Mouse (Mus musculus) spleen, adult 2 months (tissue): Measurements from ENCODE around the gene Akap2. TPM values are rescaled to one million over a fixed set of nuclear protein-coding genes. Genes with fewer than 3 reads are reported as not detected.

Experiments
- DNase-seq, 2 experiments: peaks; one replicate each; pipeline versions ENCODE4 v3.0.0 to v3.0.0-alpha.2; 2012 to 2021; ENCODE audit warnings: low spot score in 2 of 2, low read depth in 1 of 2
- H3K27ac ChIP-seq: fragments of 200-500 bp; 2 replicates; pipeline ENCODE4 v1.5.1; 2012; ENCODE audit warnings: low read length, inconsistent platforms; ENCODE audit not compliant: insufficient read depth
- H3K27me3 ChIP-seq: fragments of 200-500 bp; 2 replicates; pipeline ENCODE4 v1.6.1; 2012; ENCODE audit warnings: mild to moderate bottlenecking, moderate library complexity, low read length, inconsistent platforms; ENCODE audit not compliant: control insufficient read depth, insufficient read depth
- H3K36me3 ChIP-seq: fragments of 200-500 bp; 2 replicates; pipeline ENCODE4 v1.6.1; 2012; ENCODE audit warnings: mild to moderate bottlenecking, low read length, inconsistent platforms; ENCODE audit not compliant: control insufficient read depth, insufficient read depth
- H3K4me1 ChIP-seq: fragments of 200-500 bp; 2 replicates; pipeline ENCODE4 v1.6.1; 2011; ENCODE audit warnings: inconsistent platforms; ENCODE audit not compliant: control insufficient read depth, insufficient read depth, insufficient read length
- H3K4me3 ChIP-seq: fragments of 200-500 bp; 2 replicates; pipeline ENCODE4 v1.5.1; 2011; ENCODE audit warnings: mild to moderate bottlenecking, inconsistent platforms; ENCODE audit not compliant: insufficient read depth, insufficient read length; ENCODE audit errors: extremely low read depth
- CTCF ChIP-seq: fragments of 200-500 bp; IDR thresholded peaks from 2 replicates; pipeline ENCODE4 v1.5.1; 2011; ENCODE audit warnings: mild to moderate bottlenecking, inconsistent platforms; ENCODE audit not compliant: insufficient read depth, insufficient read length, insufficient replicate concordance; ENCODE audit errors: extremely low read depth
- POLR2A ChIP-seq: fragments of 200-500 bp; IDR thresholded peaks from 2 replicates; pipeline ENCODE4 v1.6.1; 2011; ENCODE audit warnings: low read depth, low read length, inconsistent platforms
- WGBS: fragments of 180-500 bp; shearing (Covaris S2); methylation state at CpG from one replicate; pipeline ENCODE4 v1.1.7; 2018; 5-methylcytosine and 5-hydroxymethylcytosine counted together
- polyA plus RNA-seq: library from polyadenylated mRNA; depleted of rRNA; stranded (reverse); fragments of >200 nt; gene quantifications from 2 replicates; pipeline ENCODE4 v1.2.3, GENCODE M21; 2012

Gene Akap2
- polyA plus RNA-seq, 1 experiment = 23.6 TPM

- no peak overlapping the region for H3K4me3 ChIP-seq
- no peaks in the 10 kb centered on the region for H3K27me3 ChIP-seq
- H3K27ac ChIP-seq = no peak overlapping the region
- 90% methylated on average over 7 of the region's 7 CpGs for WGBS
- TF ChIP-seq POLR2A (no peak), CTCF (no peak)
- H3K4me1 ChIP-seq = no peaks in the 10 kb centered on the region; the same call in 1 of the 2 replicates
- DNase-seq = no peak
- H3K36me3 ChIP-seq = no peaks in the 10 kb centered on the region
These were observed 83.8 kb downstream of the Akap2 start for GRCm38 (mm10) chr4:57801239-57801638.

DNA sequence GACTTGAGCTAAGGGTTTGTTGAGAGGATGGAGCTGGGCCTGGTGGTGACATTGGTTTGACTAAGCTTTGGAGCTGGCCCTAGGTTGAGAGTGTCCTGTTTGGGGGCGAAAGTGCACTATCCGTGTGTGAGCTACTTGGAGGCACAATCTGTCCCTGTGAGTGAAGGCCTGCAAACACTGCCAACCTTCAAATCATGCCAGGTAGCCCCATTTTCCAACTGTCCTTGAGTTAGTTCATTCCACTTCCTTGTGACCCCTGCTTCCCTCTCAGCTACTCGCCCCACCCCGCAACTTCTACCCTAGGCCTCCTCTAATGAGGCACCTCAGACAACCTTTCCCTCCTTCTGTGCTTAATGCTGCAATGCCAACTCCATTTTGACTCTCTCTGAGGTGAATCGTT is 84.5 kb downstream of the Akap2 start:
- H3K4me3 ChIP-seq = no peak overlapping the region
- no peak for DNase-seq
- TF ChIP-seq CTCF = no peak
- TF ChIP-seq POLR2A = no peak

GRCm38 (mm10) chr4:57802411-57802810 is 85.0 kb downstream of the Akap2 start:
- H3K27me3 ChIP-seq = no peaks in the 10 kb centered on the region
- TF ChIP-seq CTCF = no peak
- no peak for TF ChIP-seq POLR2A
- no peak overlapping the region for H3K4me3 ChIP-seq
- no peaks in the 10 kb centered on the region for H3K36me3 ChIP-seq
- H3K27ac ChIP-seq = no peak overlapping the region
- H3K4me1 ChIP-seq = no peaks in the 10 kb centered on the region; the same call in 1 of the 2 replicates
- 91% methylated on average over 3 of the region's 3 CpGs for WGBS
- no peak for DNase-seq

More for the DNA sequence above, 84.5 kb downstream of the Akap2 start:
- H3K27me3 ChIP-seq = no peaks in the 10 kb centered on the region
- no peaks in the 10 kb centered on the region; the same call in 1 of the 2 replicates for H3K4me1 ChIP-seq
- H3K27ac ChIP-seq = no peak overlapping the region
- WGBS = 93% methylated on average over 5 of the region's 5 CpGs
- H3K36me3 ChIP-seq = no peaks in the 10 kb centered on the region

GRCm38 (mm10) chr4:57804902-57805301 is 87.4 kb downstream of the Akap2 start:
- WGBS = 93% methylated on average over 6 of the region's 6 CpGs
- no peaks in the 10 kb centered on the region for H3K4me1 ChIP-seq
- H3K4me3 ChIP-seq = no peak overlapping the region
- DNase-seq = no peak
- no peaks in the 10 kb centered on the region for H3K27me3 ChIP-seq
- no peak overlapping the region for H3K27ac ChIP-seq
- no peak for TF ChIP-seq CTCF
- no peak for TF ChIP-seq POLR2A
- no peaks in the 10 kb centered on the region for H3K36me3 ChIP-seq

- Histone ChIP-seq H3K27me3 (no peaks in the 10 kb centered on the region), H3K36me3 (no peaks in the 10 kb centered on the region), H3K4me1 (peaks cover 17% of the 10 kb centered on the region; the same call in 1 of the 2 replicates), H3K4me3 (no peak overlapping the region), H3K27ac (no peak overlapping the region)
- DNase-seq = no peak
- 80% methylated on average over 4 of the region's 4 CpGs for WGBS
- no peak for TF ChIP-seq POLR2A
These were observed 92.0 kb downstream of the Akap2 start for GRCm38 (mm10) chr4:57809449-57809848.

GRCm38 (mm10) chr4:57812075-57812474 is 94.6 kb downstream of the Akap2 start:
- Histone ChIP-seq H3K4me3 (no peak overlapping the region), H3K4me1 (peaks cover 17% of the 10 kb centered on the region; the same call in 1 of the 2 replicates), H3K36me3 (no peaks in the 10 kb centered on the region), H3K27me3 (no peaks in the 10 kb centered on the region), H3K27ac (no peak overlapping the region)
- WGBS = 47% methylated on average over 1 of the region's 1 CpGs
- TF ChIP-seq CTCF = no peak
- TF ChIP-seq POLR2A = no peak
- DNase-seq = no peak

DNA sequence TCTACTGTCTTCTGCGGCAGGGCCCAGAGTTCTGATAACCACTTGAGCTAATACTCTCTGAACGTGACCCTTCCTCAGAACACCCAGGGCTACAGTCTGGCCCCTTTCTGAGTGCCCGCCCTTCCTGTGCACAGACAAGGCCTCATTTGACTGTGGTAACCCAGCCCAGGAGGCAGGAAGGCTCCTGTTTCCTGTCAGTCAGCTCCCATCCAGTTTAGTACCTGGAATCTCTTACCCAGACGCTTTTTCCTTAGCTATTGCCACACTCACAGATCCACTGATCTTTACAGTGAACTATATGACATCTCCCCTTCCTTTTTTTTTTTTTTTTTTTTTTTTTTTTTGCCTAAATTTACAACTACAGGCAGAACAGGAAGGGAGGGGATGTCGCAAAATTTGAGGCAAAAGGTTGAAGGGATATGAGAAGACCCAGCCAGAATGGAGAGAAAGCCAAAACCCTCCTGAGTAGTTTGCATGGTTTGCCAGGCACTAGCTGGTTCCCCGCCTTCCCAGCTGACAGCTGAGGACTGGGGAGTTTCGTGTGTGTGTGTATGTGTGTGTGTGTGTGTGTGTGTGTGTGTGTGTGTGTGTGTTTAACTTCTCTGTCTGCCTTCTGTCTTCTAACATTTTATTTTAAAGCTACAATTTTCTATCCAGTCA is 95.6 kb downstream of the Akap2 start:
- 10% methylated on average over 7 of the region's 7 CpGs for WGBS
- H3K27me3 ChIP-seq = no peaks in the 10 kb centered on the region
- no peak overlapping the region for H3K4me3 ChIP-seq
- peak; percentile 36 to 41 for DNase-seq
- H3K4me1 ChIP-seq = peaks cover 17% of the 10 kb centered on the region; the same call in 1 of the 2 replicates
- H3K36me3 ChIP-seq = no peaks in the 10 kb centered on the region
- TF ChIP-seq POLR2A (no peak), CTCF (no peak)
- peak overlapping the region; percentile 74 for H3K27ac ChIP-seq
